Mouse (Mus musculus) activated CD4-positive, CD25-positive, alpha-beta regulatory T cell, adult 4 months (primary cell): ENCODE measurements around the gene Rps28. TPM values are rescaled to one million over a fixed set of nuclear protein-coding genes. Genes with fewer than 3 reads are reported as not detected.

Source experiments
- ATAC-seq: one replicate; pipeline ENCODE4 v1.8.0; 2017
- polyA plus RNA-seq, 2 experiments: library from polyadenylated mRNA; unstranded; fragments of 100-300 nt; shearing (Covaris generic); gene quantifications; one replicate each; pipeline ENCODE4 v1.2.1; 2017

Gene Rps28
- polyA plus RNA-seq, 2 experiments from 2014 or later, result 1,524 to 2,342 TPM

DNA sequence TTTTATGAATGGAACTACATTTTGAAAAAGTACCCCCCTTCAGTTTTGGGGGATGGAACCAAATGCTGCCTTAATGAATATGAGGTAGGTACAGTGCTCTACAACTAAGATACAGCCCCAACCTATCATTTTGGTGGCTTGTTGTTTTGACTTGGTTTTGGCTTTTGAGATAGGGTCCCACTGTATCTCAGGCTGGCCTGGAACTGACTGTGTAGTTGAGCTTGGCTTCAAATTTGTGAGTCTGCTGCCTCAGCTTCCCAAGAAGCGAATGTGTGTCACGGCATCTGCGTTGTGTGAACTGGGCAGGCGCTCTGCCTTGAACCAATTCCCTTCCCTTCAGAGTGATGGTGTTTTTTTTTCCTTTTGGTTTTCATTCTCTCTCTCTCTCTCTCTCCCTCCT is 52.7 kb downstream of the Rps28 start:
- ATAC-seq, result no peak

Other genes starting within 250 kb of the Rps28 start
- gene Zfp414, start 195.5 kb downstream of the Rps28 start, polyA plus RNA-seq, result 10 to 100 TPM; 53.6 to 65.2 TPM
- under 1 TPM; 0.40 to 0.85 TPM for gene Pram1, start 186.5 kb downstream of the Rps28 start, polyA plus RNA-seq
- 100 to 1,000 TPM; 338 to 341 TPM for gene Hnrnpm, start 137.7 kb downstream of the Rps28 start, polyA plus RNA-seq
- 10 to 100 TPM; 27.2 to 33.5 TPM for gene March2, start 105.9 kb downstream of the Rps28 start, polyA plus RNA-seq
- 100 to 1,000 TPM; 227 to 308 TPM for gene Rab11b, start 64.0 kb downstream of the Rps28 start, polyA plus RNA-seq
- 1 to 10 TPM; 3.7 to 4.8 TPM for gene Angptl4, start 42.7 kb downstream of the Rps28 start, polyA plus RNA-seq
- 1 to 10 TPM; 1.9 to 3.3 TPM for gene Kank3, start 14.0 kb downstream of the Rps28 start, polyA plus RNA-seq
- 100 to 1,000 TPM; 389 to 432 TPM for gene Ndufa7, start within 50 bp of the Rps28 start, polyA plus RNA-seq
- gene Cd320, start 18.5 kb upstream of the Rps28 start, polyA plus RNA-seq, result 10 to 100 TPM; 11.4 to 15.9 TPM
- gene Gm7029, start 49.3 kb upstream of the Rps28 start, polyA plus RNA-seq, result not detected
- gene Kifc1, start 66.1 kb upstream of the Rps28 start, polyA plus RNA-seq, result 1 to 10 TPM; 1.5 to 2.5 TPM
- gene Platr17, start 80.6 kb upstream of the Rps28 start, polyA plus RNA-seq, result 10 to 100 TPM in 1 of 2 experiments, 1 to 10 TPM in 1; 6.5 to 15.4 TPM
- 100 to 1,000 TPM in 1 of 2 experiments, 10 to 100 TPM in 1; 97.4 to 149 TPM for gene Daxx, start 84.9 kb upstream of the Rps28 start, polyA plus RNA-seq
- gene Tapbp, start 91.3 kb upstream of the Rps28 start, polyA plus RNA-seq, result 100 to 1,000 TPM; 299 to 436 TPM
- gene Zbtb22, start 91.3 kb upstream of the Rps28 start, polyA plus RNA-seq, result 1 to 10 TPM; 4.1 to 4.7 TPM
- gene Rgl2, start 105.0 kb upstream of the Rps28 start, polyA plus RNA-seq, result 10 to 100 TPM; 26.5 to 34.3 TPM
- gene Pfdn6, start 115.8 kb upstream of the Rps28 start, polyA plus RNA-seq, result 100 to 1,000 TPM; 113 to 146 TPM
- gene Wdr46, start 116.1 kb upstream of the Rps28 start, polyA plus RNA-seq, result 10 to 100 TPM; 11.8 to 16.6 TPM
- gene B3galt4, start 126.9 kb upstream of the Rps28 start, polyA plus RNA-seq, result 10 to 100 TPM; 18.7 to 19.0 TPM
- 10 to 100 TPM; 25.1 to 28.2 TPM for gene Vps52, start 131.2 kb upstream of the Rps28 start, polyA plus RNA-seq
- 1,000 to 10,000 TPM; 6,680 to 7,218 TPM for gene Rps18, start 131.4 kb upstream of the Rps28 start, polyA plus RNA-seq
- gene H2-K1, start 175.8 kb upstream of the Rps28 start, polyA plus RNA-seq, result 1,000 to 10,000 TPM; 4,668 to 6,585 TPM
- 1 to 10 TPM; 2.2 to 3.4 TPM for gene Ring1, start 200.1 kb upstream of the Rps28 start, polyA plus RNA-seq
- gene H2-Ke6, start 203.5 kb upstream of the Rps28 start, polyA plus RNA-seq, result 10 to 100 TPM; 29.3 to 35.2 TPM
- 10 to 100 TPM; 34.6 to 49.4 TPM for gene Slc39a7, start 207.1 kb upstream of the Rps28 start, polyA plus RNA-seq
- 1 to 10 TPM; 7.2 to 9.0 TPM for gene Rxrb, start 207.2 kb upstream of the Rps28 start, polyA plus RNA-seq
- gene Col11a2, start 214.9 kb upstream of the Rps28 start, polyA plus RNA-seq, result under 1 TPM; 0.07 to 0.20 TPM